Mouse (Mus musculus): Measurements from ENCODE around the gene Cbx5. TPM values are rescaled to one million over a fixed set of nuclear protein-coding genes. Genes with fewer than 3 reads are reported as not detected.

Cbx5 gene
- total RNA-seq, 4 experiments from 2014 or later = 25.0 to 34.2 (median 28.9) TPM

DNA sequence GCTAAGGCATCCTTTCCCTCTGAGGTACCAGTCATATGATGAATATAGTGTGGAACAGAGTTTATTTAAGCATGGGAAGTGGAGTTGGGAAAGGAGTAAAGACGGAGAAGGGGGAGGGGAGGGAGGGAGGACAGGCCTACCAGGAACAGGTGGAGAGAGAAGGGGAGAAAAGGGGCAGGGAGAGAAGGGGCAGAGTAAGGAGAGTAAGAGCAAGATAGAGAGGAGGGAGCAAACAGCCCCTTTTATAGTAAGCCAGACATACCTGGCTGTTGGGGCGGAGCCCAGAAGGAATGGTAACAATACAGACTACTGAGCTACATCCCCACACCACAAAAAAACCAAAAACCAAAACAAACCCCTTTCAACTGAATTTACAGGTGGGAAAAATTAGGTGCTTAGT is 23.6 kb downstream of the Cbx5 start:
- no peak for DNase-seq (ENCODE audit: low spot score in 2 of 2)

DNA sequence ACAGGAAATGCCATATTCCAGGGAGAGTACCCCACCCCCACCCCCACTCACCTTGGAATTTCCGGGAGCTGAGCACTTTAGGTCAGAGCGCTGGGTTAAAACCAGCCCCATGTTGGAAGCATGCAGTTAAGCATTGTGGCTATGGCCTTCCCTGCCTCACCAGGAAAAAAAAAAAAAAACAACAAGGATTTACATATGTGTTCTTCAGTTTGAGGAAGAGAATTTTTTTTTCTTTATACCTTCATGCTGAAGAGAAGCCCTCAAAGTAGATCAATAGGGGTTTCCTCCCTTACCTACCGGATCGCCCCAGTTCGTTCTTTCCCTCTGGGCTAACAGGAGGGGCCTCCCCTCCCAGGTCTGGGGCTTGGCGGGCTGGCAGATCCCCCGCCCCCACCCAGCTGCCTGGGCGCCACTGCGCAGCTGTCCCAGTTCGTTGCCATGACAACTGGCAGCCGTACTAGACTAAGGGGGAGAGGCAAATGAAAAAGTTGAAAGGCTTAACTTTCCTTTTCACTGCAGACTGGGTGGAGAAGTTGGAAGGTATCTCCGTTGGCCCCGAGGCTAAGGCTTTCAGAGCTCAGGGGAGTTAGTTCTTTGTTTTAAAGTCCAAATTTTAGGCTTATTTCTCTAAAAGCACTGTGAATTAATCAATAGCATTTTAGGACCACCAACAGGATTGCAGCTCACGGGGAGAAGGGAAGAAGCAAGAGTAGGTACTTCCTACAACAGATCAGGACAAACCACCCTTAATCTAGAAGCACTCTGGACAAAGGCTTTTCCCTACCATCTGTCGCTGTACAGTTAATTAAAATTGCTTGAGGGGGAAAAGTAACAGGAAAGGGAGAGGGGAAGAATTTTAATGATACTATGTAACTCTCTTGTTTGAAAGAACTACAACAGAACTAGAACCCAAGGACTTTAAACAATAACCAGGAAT is 24.4 kb downstream of the Cbx5 start:
- DNase-seq (ENCODE audit: low spot score in 2 of 2) = peak; percentile 73 to 74

DNA sequence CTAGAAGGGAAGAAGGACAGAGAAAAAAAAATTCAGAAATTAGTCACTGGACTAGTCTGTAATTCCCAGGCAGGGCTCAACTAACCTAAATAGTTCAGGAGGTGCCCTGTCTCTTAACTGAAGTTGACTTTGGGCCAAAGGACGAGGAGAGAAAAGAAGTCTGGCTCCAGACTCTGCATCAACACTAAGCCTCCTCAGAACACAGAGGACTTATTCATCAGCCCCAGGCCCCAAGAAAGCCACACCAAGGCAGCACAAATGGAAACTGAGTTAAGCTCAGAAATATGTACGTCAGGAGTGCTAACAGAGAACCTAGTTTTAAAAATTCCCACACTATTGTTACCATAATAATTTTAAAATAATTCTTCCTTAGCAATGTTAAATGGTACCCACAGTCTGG is 25.5 kb downstream of the Cbx5 start:
- DNase-seq (ENCODE audit: low spot score in 2 of 2) = no peak

DNA sequence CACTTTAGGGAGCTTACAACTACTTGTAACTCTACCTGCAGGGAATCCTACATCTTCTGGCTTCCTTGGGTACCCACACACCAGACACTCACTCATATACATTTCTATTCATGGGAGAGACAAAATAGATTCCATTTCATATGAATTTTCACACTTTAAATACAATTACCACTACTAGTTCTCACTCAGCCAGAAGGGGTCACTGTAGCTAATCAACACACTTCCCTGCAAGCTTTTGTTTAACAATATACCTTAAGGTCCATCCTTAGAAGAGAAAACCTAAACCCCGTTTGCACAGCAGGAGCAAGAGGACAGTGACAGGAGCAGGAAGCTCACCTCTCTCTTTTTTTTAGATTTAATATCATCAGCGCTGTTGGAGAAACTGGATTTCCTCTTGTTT is 34.5 kb downstream of the Cbx5 start:
- no peak for DNase-seq (ENCODE audit: low spot score in 2 of 2)

DNA sequence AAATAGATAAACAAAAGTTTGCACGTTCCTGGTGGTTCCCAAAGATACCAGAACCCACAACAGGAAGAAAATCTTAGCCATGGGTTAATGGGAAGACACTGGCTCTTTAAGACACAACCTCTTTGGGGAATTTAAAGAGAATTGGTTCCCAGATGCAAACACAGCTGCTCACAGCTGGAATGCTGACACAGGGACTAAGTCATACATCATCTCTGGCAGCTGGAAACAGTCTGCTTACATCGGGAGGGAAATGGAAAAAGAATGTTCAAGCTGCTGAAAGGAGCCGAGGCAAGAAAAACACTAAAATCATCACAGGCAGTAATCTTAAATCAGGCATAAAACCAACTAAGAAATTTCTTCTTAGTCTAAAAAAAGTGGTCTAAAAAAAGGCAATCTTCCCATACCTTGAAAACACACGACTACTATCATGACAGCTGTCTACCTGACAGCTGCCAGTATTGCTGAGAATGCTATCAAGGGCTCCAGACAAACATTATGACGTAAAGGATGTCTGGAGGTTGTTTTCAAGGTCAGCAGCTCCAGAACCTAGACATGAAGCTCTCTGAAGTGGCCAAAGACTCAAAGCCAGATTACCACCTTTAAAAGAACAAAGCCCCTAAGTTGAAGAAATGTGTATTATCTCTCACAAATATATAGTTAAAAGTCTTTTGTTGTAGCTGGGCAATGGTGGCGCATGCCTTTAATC is 37.4 kb downstream of the Cbx5 start:
- no peak for DNase-seq (ENCODE audit: low spot score in 2 of 2)

DNA sequence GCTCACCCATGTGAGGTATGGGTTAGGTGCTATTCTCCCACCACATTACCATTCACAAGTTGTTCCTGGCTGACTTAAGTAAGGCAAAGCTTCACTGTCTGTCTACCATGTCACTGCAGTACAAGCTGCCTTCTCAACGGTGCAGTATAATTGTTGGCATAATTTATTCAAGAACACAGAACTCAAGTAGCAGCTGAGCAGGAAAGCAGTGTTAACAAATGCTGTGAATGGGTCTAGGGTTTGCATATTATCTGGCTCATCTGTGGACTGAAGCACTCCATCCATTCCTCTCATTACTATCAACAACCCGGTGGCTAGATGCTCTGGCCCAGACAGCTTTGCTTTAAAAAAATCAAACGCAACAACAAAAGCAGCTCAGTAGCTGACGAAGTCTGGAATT is 41.8 kb downstream of the Cbx5 start:
- DNase-seq (ENCODE audit: low spot score in 2 of 2) = no peak

DNA sequence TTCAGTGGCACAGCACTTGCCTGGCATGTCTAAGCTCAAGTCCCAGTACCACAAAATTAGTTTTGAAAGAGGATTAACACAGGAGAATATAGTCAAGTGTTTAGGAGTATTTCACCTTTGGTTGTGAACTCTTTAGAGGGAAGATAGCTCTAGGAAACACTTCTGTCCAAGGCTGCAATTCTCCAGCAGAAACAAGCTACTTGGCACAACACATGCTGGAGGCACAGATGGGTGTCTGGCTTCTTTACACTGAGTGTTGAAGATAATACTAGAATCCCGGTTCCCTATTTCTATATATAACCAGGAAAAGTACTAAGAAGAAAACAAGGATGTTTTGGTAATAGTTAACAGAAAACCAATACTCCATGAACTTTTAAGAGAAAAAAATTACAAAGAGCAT is 42.8 kb downstream of the Cbx5 start:
- no peak for DNase-seq (ENCODE audit: low spot score in 2 of 2)

DNA sequence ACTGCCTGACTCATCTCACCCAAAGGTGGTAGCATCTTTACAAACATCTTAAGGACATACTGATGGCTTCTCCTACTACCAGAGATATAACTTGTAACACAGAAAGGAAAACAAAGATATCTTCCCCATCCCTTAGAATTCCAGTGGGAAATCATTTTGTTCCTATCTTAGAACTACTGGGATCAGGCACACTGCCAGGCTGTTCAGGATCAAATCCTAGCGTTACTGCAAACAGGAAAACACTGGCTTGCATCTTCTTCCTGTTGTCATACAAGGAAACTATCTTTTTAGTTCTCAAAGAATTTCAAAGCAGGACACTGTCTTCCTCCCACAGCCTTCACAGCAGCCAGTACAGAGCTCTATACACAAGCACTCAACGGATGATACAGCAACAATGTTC is 46.0 kb downstream of the Cbx5 start:
- no peak for DNase-seq (ENCODE audit: low spot score in 2 of 2)

DNA sequence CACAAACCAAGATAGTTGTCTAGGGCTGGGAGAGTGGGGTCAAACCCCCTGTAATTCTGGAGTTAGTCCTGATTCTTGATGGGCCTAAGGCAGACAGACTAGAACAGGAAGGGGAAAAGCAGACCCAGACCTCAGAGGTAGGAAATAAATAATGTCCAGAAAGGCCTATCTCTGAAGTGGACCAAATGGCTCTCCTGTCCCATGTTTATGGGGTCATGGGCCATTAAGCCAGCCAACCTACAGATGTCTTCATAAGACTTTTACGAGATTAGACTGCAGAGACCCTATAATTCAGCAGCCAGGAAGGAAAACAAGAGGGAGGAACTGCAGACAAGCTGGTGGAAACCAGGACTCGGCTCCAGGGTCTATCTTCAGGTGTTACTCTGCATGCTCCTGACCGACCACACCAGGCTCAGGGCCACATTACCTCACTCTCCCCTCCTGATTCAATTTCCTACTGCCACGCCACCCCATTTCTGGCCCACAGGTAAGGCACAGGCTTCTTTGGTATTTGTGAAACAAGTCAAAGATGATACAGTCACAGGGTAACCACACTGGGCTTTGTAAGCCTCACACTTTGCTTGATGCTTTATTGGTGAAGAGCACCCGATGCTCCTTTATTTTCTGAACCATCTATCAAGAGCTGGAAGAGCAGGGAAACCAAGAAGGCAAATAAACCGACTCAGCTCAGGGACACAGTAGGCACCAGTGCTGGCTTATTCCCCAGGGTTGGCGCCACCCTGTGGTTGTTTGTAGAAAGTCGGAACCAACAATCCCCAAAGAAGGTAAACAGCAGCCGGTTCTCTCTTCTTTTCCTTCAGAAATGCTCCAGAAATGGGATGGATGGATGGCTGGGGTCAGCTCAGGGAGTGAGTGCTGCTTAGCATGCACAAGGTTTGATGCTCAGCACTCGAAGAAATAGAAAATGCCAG is 48.8 kb downstream of the Cbx5 start:
- no peak for DNase-seq (ENCODE audit: low spot score in 2 of 2)

DNA sequence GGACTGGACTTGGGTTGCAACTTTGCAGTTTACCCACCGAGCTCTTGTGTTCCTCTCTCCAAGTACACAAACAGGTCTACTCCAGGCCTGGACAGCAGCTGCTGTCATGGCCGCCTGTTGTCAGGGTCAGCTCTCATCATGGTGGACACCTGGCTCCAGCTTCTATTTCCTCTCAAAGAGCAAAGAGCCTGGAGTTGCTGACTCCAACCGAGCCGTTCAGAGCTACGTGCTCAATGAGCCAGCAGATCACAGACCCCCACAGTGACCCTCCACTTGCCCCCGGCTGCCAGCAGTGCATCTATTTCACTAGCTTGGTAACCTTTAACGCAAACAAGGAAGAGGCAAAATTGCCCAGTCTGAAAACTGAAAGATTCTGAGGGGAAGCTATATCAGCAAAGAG is 49.5 kb downstream of the Cbx5 start:
- no peak for DNase-seq (ENCODE audit: low spot score in 2 of 2)

DNA sequence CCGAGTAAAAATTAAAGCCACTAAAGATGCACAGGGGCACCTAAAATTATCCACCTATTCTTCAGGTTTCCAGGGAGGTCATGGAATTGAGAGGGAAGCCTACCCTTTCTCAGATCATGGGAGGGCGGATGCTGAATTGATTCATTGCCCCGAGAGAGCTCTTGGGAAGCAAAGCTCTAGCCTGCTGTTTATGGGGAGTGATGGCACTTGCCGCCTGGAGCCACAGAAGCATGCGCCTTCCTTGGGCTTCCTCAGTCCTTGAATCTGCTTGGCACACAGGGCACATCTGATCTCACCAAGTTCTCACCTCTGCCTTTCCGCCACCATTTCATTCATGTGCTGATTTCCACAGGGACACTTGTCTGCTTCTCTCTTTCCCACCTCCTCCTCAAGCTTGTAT is 51.8 kb downstream of the Cbx5 start:
- no peak for DNase-seq (ENCODE audit: low spot score in 2 of 2)

DNA sequence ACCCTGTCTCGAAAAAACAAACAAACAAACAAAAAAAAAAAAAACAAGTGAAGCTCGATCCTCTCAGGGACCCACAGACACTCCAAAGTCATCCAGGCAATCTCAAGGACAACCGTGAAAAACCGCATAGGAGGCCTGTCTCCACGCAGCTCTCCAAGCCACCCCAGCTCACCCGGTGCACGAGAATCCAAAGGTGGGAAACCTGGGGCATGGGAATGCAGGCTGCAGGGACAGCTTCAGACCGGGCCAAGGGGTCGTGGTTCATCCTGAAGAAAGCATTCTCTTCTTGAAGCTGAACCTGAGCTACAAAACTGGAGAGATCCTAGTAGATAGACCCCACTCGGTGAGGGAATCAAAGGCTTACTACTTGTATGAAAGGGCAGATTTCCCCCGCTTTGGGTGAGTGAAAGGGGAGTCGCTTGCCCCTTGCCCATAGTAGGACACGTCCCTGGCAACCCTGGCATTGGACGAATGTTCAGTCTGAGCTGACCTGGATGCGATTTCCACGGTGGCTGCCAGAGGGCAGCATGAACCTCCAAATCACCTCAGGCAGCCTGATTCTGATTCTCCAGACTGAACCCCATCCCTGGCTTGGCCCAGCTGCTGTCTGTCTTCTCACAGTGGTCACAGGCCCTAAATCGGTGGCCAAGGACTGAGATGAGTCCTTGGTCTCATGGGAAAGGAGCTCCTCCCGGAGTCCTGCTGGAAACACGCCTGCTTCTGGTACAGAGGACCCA is 54.0 kb downstream of the Cbx5 start:
- DNase-seq (ENCODE audit: low spot score in 2 of 2) = no peak

DNA sequence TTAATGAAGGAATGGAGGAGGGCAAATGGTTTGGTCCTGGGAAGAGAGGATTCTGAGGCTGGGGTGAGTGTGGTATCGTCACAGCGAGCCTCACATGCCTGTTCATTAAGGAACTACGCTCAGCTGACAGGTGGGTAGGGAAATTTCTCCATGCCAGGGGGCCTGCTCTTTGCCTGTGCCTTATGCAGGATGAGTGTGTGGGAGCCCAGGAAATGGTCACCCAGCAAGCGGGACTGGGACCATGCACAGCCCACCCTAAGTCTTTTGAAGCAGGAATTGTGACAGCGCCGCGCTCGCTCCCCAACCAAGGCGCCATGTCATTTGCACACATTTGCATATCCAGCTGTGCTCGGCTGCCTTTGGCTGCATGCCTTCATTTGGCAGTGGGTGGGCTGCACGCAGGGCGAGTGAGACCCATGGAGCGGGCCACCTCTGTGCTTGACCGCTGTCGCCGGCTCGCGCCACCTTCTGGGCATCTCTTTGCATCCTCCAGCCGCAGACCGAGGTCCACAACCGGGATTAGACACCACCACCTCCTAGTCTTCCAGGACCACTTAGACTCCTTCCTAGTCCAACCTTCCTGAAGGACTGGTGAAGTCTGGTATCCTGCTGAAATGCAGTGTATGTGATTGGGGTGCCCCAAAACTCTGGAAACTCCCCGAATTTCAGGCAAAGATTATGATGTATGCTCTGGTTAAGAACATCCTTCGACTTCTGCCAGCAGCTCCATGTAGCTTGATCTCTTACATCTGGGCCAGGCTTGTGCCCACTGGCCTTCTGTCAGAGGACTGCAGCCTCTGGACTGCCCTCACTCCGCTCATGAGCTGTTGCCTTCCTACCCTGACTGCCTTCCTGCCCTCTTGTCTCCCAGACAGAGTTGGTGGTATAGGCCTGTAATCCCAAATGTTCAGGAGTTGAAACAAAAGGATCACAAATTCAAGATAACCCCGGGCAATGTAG is 55.7 kb downstream of the Cbx5 start:
- peak in 1 of 2 experiments; percentile 22 for DNase-seq (ENCODE audit: low spot score in 2 of 2)

DNA sequence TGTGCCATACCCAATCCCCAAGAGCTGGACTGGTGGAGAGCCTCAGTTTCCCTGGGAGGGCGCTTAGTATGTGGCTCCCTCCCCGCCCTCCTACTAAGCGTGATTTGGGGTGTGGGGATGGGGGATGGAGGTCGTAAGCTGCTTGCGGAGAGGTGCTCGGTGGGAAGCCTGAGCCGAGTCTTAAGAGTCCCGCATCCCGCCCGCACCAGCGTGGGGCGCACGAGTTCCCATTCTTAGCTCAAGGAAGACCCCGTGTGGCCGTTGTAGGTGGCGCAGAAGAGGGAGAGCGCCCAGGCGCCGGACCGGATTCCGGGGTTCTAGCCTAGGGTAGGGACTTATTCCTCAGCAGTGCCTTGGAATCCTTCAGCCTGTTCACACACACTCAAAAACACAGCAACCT is 56.5 kb downstream of the Cbx5 start:
- DNase-seq (ENCODE audit: low spot score in 2 of 2) = peak; percentile 55 to 59

DNA sequence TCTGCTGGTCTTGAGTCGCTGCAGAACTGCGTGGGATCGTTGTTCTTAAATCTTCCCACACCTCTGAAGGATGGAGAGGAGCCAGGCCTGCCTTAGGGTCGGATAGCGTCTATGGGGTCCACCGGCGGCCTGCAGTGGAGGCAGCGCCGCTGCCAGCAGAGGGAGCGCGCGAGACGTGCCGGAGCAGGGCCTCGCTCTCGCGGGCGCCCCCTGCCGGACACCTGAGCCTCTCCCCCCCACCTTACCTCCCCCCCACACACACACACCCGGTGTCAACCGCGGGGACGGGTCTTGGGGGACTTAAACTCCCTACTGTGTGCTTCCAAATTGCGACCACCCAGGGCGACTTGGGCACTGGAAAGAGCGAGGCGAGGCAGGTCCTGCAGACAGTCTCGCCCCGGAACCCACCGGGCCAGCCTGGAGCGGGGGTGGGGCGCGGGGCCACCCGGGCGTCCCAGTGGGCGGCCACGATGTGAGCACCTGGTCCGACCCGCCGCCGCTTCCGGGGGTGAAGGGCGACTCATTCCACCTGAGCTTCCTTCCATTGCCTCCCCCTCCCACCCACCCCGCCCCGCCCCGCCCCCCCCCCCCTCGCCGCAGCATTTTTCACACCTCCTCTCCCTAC is 57.3 kb downstream of the Cbx5 start:
- peak; percentile 63 to 79 for DNase-seq (ENCODE audit: low spot score in 2 of 2)

DNA sequence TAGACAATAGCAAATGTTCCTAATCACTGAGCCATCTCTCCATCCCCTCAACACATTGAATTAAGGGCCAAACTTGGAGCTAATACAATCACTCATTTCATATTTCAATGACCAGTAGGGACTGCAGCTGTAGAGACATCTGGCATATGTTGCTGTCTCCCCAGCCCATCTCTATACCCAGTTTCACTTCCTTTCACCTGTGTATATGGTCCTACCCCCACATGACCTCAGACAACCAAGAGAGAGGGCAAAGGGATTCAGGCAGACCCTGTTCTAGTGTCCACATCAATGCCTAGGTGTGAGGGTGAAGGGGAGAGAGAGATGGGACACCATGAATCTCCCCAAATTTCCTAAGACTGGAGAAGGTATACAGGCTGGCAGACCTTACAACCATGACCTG is 59.2 kb downstream of the Cbx5 start:
- no peak for DNase-seq (ENCODE audit: low spot score in 2 of 2)

DNA sequence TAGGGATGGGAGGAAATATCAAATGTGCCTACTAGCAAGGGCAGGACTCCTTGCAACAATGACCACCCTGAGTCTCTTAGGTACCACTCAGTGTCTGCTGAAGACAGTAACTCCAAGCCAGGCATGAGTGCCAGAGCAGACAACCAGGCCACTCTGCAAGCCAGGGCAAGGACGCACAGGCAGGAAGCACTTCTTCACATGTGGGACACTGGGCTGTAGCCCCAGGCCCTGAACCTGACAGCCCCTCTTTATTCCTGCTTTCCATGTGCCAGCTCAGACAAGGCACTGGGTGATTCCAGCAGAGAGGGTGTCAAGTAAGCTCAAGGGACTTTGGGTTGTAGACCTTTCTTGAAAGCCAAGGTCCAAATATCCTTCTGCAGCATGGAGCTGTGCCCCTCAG is 60.8 kb downstream of the Cbx5 start:
- no peak for DNase-seq (ENCODE audit: low spot score in 2 of 2)

DNA sequence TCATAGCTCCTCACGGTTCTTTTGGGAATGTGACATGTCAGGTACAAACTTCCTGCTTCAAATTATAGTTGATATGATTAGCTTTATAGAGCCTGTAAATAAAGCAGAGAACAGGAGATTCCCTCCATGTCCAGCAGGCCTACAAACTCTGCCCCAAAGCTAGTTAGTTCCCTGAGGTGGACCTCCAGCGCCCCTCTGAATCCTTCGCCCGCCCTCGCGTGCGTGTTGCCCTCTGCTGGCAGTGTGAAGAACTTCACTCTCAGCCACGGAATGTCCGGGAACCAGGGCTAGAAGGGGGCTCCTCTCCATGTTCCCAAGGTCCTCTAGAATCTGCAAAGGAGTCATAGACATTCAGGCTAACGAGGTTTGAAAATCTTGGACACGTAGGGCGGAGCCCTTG is 61.5 kb downstream of the Cbx5 start:
- no peak for DNase-seq (ENCODE audit: low spot score in 2 of 2)

DNA sequence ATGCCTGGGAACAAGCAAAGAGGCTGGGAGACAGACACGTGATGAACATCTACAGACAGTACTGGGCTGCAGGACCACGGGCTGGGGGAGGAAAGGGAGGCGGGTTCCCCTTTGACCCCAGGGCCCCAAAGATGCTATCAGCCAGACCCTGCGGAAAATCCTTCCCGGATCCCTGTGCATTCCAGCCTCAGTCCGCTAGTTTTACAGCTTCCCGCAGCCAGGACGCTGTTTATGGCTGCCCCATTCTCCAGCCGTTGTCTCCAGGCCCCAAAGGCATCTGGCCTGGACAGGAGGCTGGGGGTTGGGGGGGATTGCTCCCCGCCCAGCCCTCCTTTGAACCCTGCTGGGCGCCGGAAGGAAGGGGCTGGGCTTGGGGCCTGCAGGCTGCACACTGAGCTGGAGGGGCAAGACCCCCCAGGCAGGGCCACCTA is 62.0 kb downstream of the Cbx5 start:
- DNase-seq (ENCODE audit: low spot score in 2 of 2) = no peak
